Mouse (Mus musculus): ENCODE measurements around the gene Myo19.

- no peak for TF ChIP-seq CTCF (conservative IDR thresholded peaks at IDR 0.05; ENCODE audit: insufficient read depth, insufficient read length, low read depth, low read length)
- no peak for TF ChIP-seq POLR2A (IDR thresholded peaks at IDR 0.05; ENCODE audit: low read depth, low read length)
Measured at GRCm38 (mm10) chr11:84907081-84907480, 27.1 kb downstream of the Myo19 start.
